Mouse (Mus musculus): ENCODE measurements around the gene Kcnk13.

DNA sequence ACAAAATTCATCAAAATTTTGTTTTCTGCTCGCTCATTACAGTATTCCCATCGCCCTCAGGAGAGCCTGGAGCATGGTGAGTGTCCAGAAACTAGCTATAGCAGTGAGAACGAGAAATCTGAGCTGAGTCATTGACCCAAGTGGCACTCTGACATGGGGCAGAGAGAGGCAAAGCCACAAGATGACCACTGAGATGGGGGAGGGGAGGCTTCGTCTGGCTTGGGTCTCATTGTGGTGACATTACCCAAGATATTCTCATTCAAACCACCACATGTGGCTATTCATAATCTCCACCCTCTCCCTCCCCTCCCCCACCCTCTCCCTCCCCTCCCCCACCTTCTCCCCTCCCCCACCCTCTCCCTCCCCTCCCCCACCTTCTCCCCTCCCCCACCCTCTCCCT, 143.1 kb downstream of the Kcnk13 start:
- TF ChIP-seq POLR2A (IDR thresholded peaks at IDR 0.05; ENCODE audit: insufficient read depth, low read length) (no peak), CTCF (IDR thresholded peaks at IDR 0.05; ENCODE audit: low read depth, low read length) (no peak), EP300 (IDR thresholded peaks at IDR 0.05; ENCODE audit: insufficient read depth, low read depth, low read length) (0 out of 2 replicates have a peak, but pooled peaks have one; percentile 48)

Data from ES-Bruce4 (cell line).